Mouse (Mus musculus): ENCODE results near the gene Pnma1.

DNA sequence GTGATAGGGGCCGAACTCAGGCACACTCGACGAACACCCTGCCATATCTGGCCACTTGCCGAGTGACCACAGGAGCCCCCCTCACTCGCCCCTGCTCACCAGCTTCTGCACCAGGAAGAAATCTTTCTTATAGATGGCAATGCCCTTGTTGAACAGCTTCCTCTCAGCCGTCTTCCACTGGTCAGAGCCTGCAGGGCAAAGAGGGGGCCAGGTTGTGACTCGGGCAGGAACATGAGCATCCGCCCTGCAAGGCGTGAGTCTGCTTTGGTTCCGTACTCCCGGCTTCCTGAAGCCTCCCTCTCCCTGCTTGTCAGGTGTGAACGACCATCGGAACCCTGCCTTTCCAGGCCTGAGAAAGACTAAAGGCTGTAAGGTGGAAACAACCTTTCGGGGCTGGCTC is 9.9 kb upstream of the Pnma1 start:
- TF ChIP-seq POLR2A (IDR thresholded peaks at IDR 0.05; ENCODE audit: low read depth, low read length): no peak
- TF ChIP-seq CTCF (IDR thresholded peaks at IDR 0.05; ENCODE audit: extremely low read depth, insufficient read depth, insufficient read length, insufficient replicate concordance): no peak
